Mouse (Mus musculus): Measurements from ENCODE around the gene Bex4. TPM values are rescaled to one million over a fixed set of nuclear protein-coding genes. Genes with fewer than 3 reads are reported as not detected.
A peak's percentile ranks its signal among the peaks of the same experiment; 100 is the strongest.
"Not testable (repeated sequence)": the region's sequence is repeated elsewhere in the genome, so short reads cannot be mapped to it uniquely, and the experiment has no call there.

Gene Bex4
- 3.2 TPM in 1 of 2 replicates, not detected in the other for total RNA-seq (2014; fragmentation: Nextera tagmentation)
- total RNA-seq (2017): 4.7 TPM in 1 of 2 replicates, not detected in the other

- ATAC-seq (replicated peaks; ENCODE audit: poor library complexity, severe bottlenecking): peak; percentile 78
Observed at GRCm38 (mm10) chrX:136138827-136139639, at the start of gene Bex4. Bex4 (plus strand) TSS chrX:136138996.

GRCm38 (mm10) chrX:136092497-136093279, 46.1 kb upstream of the Bex4 start:
- no peak for ATAC-seq (replicated peaks; ENCODE audit: poor library complexity, severe bottlenecking)

- no peak for ATAC-seq (replicated peaks; ENCODE audit: poor library complexity, severe bottlenecking)
Observed at GRCm38 (mm10) chrX:136094421-136094820, 44.4 kb upstream of the Bex4 start.

- ATAC-seq (replicated peaks; ENCODE audit: poor library complexity, severe bottlenecking): no peak
Observed at GRCm38 (mm10) chrX:136104046-136104723, 34.6 kb upstream of the Bex4 start.

- ATAC-seq (replicated peaks; ENCODE audit: poor library complexity, severe bottlenecking): no peak
Observed at GRCm38 (mm10) chrX:136104724-136105088, 34.1 kb upstream of the Bex4 start.

GRCm38 (mm10) chrX:136107942-136108341, 30.9 kb upstream of the Bex4 start:
- ATAC-seq (replicated peaks; ENCODE audit: poor library complexity, severe bottlenecking): peak; percentile 40; the same call in 1 of the 2 replicates

GRCm38 (mm10) chrX:136115015-136115414, 23.8 kb upstream of the Bex4 start:
- no peak for ATAC-seq (replicated peaks; ENCODE audit: poor library complexity, severe bottlenecking)

- no peak for ATAC-seq (replicated peaks; ENCODE audit: poor library complexity, severe bottlenecking)
Observed at GRCm38 (mm10) chrX:136115419-136115961, 23.3 kb upstream of the Bex4 start.

- peak; percentile 94 for ATAC-seq (replicated peaks; ENCODE audit: poor library complexity, severe bottlenecking)
Observed at GRCm38 (mm10) chrX:136127038-136127743, 11.6 kb upstream of the Bex4 start.

GRCm38 (mm10) chrX:136127744-136128064, 11.1 kb upstream of the Bex4 start:
- peak; percentile 72 for ATAC-seq (replicated peaks; ENCODE audit: poor library complexity, severe bottlenecking)

GRCm38 (mm10) chrX:136135559-136135958, 3.2 kb upstream of the Bex4 start:
- ATAC-seq (replicated peaks; ENCODE audit: poor library complexity, severe bottlenecking): no peak

- ATAC-seq (replicated peaks; ENCODE audit: poor library complexity, severe bottlenecking): not testable (repeated sequence)
Observed at GRCm38 (mm10) chrX:136139640-136140004, 826 bp downstream of the Bex4 start.

- no peak for ATAC-seq (replicated peaks; ENCODE audit: poor library complexity, severe bottlenecking)
Observed at GRCm38 (mm10) chrX:136141385-136141784, 2.6 kb downstream of the Bex4 start.

- no peak for ATAC-seq (replicated peaks; ENCODE audit: poor library complexity, severe bottlenecking)
Observed at GRCm38 (mm10) chrX:136143711-136144110, 4.9 kb downstream of the Bex4 start.

- ATAC-seq (replicated peaks; ENCODE audit: poor library complexity, severe bottlenecking): no peak
Observed at GRCm38 (mm10) chrX:136144195-136144594, 5.4 kb downstream of the Bex4 start.

- no peak for ATAC-seq (replicated peaks; ENCODE audit: poor library complexity, severe bottlenecking)
Observed at GRCm38 (mm10) chrX:136170625-136171024, 31.8 kb downstream of the Bex4 start.

- peak; percentile 31 for ATAC-seq (replicated peaks; ENCODE audit: poor library complexity, severe bottlenecking)
Observed at GRCm38 (mm10) chrX:136171189-136172117, 32.7 kb downstream of the Bex4 start.

- ATAC-seq (replicated peaks; ENCODE audit: poor library complexity, severe bottlenecking): peak; percentile 99
Observed at GRCm38 (mm10) chrX:136172118-136172551, 33.3 kb downstream of the Bex4 start, which contains the start of gene Tceal8. Tceal8 (minus strand) TSS chrX:136172342.

GRCm38 (mm10) chrX:136172786-136173185, 34.0 kb downstream of the Bex4 start:
- no peak for ATAC-seq (replicated peaks; ENCODE audit: poor library complexity, severe bottlenecking)

All from granulocyte monocyte progenitor cell, adult 5-6 weeks (primary cell).